Mouse (Mus musculus): ENCODE measurements around the gene Kctd18.

DNA sequence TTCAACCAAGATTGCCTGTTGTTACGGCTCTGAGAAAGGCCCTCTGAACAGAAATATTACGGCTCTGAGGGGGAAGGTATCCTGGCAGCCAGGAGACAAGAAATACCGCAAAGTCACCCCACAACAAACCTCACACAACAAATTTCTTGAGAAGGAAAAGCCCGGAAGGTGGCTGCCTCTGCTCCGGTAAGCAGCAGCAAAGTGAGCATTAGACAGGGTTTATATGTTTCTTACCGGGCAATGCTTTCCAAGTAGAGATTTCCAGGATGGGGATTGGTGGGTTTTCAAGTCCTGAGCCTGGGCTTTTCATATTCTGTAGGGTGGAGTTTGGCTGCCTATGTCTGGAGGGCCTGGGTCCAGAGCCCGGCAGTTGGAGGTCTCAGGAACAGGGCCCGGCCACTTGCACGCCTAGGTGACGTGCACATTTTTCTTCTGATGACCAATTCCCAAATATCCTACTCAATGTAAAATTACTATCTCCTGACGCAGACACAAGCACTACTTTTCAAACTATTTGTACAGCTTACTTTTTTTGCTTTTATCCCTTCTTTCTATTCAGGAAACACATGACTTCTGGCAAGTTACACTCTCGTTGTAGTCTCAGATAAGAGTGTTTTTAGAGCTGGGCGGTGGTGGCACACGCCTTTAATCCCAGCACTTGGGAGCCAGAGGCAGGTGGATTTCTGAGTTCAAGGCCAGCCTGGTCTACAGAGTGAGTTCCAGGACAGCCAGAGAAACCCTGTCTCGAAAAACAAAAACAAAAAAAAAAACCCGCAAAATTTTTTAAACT is 65.0 kb downstream of the Kctd18 start:
- TF ChIP-seq CTCF (IDR thresholded peaks at IDR 0.05; ENCODE audit: borderline replicate concordance, insufficient read depth, low read depth, low read length) (no peak), POLR2A (IDR thresholded peaks at IDR 0.05; ENCODE audit: borderline replicate concordance, insufficient read depth, low read length) (no peak)

All from cerebellum, adult 2 months (tissue).